Mouse (Mus musculus) embryonic fibroblast, embryonic 13.5 days (primary cell): ENCODE data around the gene Srrm3.

Experiments used
- CTCF ChIP-seq: IDR thresholded peaks from 2 replicates; pipeline ENCODE4 v1.5.1; 2011; ENCODE audit warnings: mild to moderate bottlenecking, control low read depth, low read length, moderate library complexity, borderline replicate concordance; ENCODE audit not compliant: insufficient read depth
- POLR2A ChIP-seq: IDR thresholded peaks from 2 replicates; pipeline ENCODE4 v1.6.1; 2011; ENCODE audit warnings: low read depth, mild to moderate bottlenecking, control low read depth, low read length, moderate library complexity

- TF ChIP-seq POLR2A: no peak
- TF ChIP-seq CTCF: no peak
These were observed 78.0 kb downstream of the Srrm3 start for GRCm38 (mm10) chr5:135884641-135885040.
